Mouse (Mus musculus): ENCODE results near the gene Zdhhc18.

- TF ChIP-seq CTCF (IDR thresholded peaks at IDR 0.05): no peak
- no peak for TF ChIP-seq EP300 (IDR thresholded peaks at IDR 0.05)
Observed at GRCm38 (mm10) chr4:133584059-133584951, 65.6 kb downstream of the Zdhhc18 start, which contains the start of gene Gpn2.
